Mouse (Mus musculus): ENCODE results near the gene Cdc42bpg. TPM values are rescaled to one million over a fixed set of nuclear protein-coding genes. Genes with fewer than 3 reads are reported as not detected.

The Cdc42bpg gene
- 1 to 10 TPM; 3.3 to 3.4 TPM for total RNA-seq (2021)

DNA sequence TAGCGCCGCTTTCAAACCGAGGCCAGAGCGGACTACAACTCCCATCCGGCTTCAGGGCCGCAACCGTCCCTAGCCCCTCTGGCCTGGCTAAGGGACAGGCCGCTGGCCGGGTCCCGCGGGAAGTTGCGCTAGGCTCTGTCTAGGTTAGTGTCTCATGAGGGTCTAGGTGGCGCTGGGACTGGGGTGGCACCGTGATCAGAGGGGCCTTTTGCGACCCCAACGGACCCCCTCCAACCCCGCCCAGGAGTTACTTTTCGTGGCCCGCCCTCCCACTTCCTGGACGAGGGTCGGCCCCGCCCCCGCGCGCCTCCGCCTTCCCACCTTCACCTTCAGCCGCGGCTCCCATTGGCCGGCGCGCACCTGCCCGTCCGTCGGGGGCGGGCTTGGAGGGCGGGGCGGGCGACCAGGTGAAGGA is at the start of gene Cdc42bpg:
TSS of gene Cdc42bpg (plus strand) at position 320 of the 415 bp plus-strand sequence.
- intact Hi-C loops (cut with DNase I), result no loop called here
- peak; percentile 35 to 42 for DNase-seq (ENCODE audit: low spot score in 2 of 2)

- DNase-seq (ENCODE audit: low spot score in 2 of 2), result no peak
- intact Hi-C loops (cut with DNase I), result no loop called here
Observed at GRCm38 (mm10) chr19:6260428-6260827, 45.8 kb upstream of the Cdc42bpg start.

GRCm38 (mm10) chr19:6260946-6261345 is 45.3 kb upstream of the Cdc42bpg start:
- DNase-seq (ENCODE audit: low spot score in 2 of 2), result no peak
- intact Hi-C loops (cut with DNase I), result no loop called here

- DNase-seq (ENCODE audit: low spot score in 2 of 2), result no peak
- intact Hi-C loops (cut with DNase I), result no loop called here
Observed at GRCm38 (mm10) chr19:6261379-6261778, 44.9 kb upstream of the Cdc42bpg start.

- peak in 1 of 2 experiments; percentile 45 for DNase-seq (ENCODE audit: low spot score in 2 of 2)
- intact Hi-C loops (cut with DNase I), result no loop called here
Observed at GRCm38 (mm10) chr19:6262222-6262621, 44.0 kb upstream of the Cdc42bpg start.

DNA sequence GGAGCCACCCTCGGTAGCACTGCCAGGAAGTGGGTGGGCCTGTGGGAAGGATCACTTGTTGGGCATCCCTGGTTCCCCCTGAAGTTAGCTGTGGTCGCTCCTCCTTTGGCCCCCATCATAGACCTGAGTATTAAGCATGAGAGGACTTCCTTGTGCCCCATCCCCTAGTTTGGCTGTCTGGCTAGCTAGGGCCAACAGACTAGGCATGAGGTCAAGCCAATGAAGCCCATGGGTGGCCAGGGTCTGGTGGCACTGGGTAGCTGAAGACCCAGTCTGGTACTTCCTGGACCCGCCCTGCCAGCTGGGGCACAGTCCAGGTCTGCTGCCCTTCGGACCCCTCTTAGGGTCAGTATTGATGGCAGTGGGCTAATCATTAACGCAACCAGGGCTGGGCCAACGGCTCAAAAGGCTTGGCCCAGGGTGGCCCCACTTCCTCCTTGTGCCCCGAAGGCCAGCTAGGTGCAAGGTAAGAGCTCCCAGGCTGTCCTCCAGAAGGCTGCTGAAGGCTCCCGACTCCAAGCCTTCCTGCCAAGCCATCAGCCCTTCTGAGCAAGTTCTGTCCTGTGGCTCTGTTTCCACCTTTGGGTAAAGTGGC is 43.3 kb upstream of the Cdc42bpg start:
- intact Hi-C loops (cut with DNase I), result no loop called here
- DNase-seq (ENCODE audit: low spot score in 2 of 2), result no peak

GRCm38 (mm10) chr19:6264200-6264599 is 42.1 kb upstream of the Cdc42bpg start:
- DNase-seq (ENCODE audit: low spot score in 2 of 2), result peak; percentile 36 to 52
- intact Hi-C loops (cut with DNase I), result loop anchor here (2.0 kb wide), 1 partner anchor 67 kb away; no protein-coding TSS in a partner anchor

DNA sequence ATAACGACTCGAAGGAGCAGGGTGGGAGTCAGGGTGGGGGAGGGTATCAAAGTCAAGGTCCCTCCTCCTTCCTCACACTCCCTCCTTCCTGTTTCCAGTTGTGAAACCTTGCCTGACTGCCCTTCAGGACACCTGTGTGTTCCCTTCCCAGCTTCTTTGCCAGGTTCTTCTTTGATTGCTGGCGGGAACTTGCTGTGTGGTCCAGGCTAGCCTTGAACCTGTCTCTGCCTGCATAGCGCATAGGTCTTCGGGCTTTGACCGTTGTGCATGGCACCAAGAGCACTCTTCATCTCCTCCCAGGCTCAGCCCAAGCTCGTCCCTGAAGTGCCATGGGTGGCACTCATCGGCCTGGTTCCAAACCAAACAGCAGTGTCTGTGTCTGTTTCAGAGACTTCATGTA is 41.3 kb upstream of the Cdc42bpg start:
- DNase-seq (ENCODE audit: low spot score in 2 of 2), result no peak
- intact Hi-C loops (cut with DNase I), result loop anchor here (2.0 kb wide), 1 partner anchor 66 kb away; no protein-coding TSS in a partner anchor

DNA sequence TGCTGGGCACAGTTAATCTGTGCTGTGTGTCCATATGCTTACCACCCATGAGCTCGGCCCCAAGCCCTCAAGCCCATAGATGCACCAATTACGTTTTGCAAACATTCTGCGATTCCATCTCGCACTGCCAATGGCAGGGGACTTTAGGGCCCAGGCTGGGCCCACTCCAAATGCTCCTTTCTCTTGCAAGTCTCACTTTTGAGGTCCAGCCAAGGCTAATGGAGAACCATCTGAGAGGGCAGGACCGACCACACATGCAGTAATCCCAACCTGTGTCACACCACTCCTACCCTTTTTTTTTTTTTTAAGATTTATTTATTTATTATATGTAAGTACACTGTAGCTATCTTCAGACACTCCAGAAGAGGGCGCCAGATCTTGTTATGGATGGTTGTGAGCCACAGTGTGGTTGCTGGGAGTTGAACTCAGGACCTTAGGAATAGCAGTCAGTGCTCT is 40.5 kb upstream of the Cdc42bpg start:
- DNase-seq (ENCODE audit: low spot score in 2 of 2), result no peak
- intact Hi-C loops (cut with DNase I), result loop anchor here (2.0 kb wide), 1 partner anchor 65 kb away; no protein-coding TSS in a partner anchor

DNA sequence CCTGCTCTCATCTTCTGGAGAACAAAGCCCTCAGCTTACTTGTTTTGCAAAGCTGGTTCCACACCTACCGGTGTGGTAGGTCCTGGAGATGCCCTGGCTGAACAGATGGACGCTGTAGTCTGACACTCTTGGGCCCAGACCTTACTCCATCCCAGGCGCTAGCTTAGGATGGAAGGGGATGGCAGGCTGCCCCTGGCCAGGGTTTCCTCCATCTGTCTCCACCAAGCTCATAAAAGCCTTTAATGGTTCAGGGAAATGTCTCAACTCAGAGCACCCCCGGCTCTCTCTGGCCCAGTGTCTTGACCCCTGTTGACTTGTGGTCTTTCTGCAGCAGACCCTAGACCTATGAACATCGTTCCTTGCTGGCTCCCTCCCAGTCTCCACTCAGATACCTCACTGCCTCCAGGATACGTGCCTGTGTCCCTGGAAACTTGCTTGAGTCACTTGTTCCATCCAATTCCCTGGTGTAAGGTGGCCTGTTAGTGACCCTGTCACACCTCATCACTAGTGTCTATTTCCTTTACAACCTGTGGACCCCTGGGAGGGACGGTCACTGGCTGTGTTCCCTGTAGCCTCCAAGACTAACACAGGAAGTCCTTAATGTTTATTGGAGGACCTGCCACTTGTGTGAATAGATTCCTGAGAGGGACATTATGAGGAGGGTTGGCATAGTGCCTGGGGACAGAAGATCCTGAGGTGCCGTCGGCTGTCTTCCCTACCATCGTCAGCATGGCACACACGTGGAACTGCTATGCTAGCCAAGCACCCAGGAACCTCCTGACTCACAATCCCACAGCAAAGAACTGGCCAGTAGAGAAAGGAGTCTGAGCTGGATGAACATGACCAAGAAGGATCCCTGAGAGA is 38.7 kb upstream of the Cdc42bpg start:
- no peak for DNase-seq (ENCODE audit: low spot score in 2 of 2)
- intact Hi-C loops (cut with DNase I), result loop anchor here (1.0 kb wide), 1 partner anchor 38 kb away; no protein-coding TSS in a partner anchor

DNA sequence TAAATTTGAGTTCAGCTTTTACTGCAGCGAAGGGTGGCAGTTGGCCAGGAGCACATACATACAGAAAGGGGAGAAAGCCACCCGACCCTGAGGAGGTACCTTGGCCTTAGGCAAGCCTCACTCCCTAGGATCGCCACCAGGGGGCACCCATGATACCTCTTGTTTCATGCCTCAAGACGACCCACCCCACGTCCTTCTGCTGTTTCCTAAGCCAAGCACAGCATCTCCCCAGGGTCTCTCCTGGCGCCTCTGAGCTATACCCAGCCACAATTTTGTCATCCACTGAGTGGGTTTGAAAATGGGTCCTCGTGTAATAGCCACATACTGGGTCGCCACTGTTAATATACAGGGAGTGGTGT is 38.1 kb upstream of the Cdc42bpg start:
- intact Hi-C loops (cut with DNase I), result loop anchor here (1.0 kb wide), 1 partner anchor 37 kb away; no protein-coding TSS in a partner anchor
- DNase-seq (ENCODE audit: low spot score in 2 of 2), result peak; percentile 74 to 77

GRCm38 (mm10) chr19:6268670-6269132 is 37.6 kb upstream of the Cdc42bpg start:
- intact Hi-C loops (cut with DNase I), result loop anchor here (1.0 kb wide), 1 partner anchor 37 kb away; no protein-coding TSS in a partner anchor
- DNase-seq (ENCODE audit: low spot score in 2 of 2), result no peak

DNA sequence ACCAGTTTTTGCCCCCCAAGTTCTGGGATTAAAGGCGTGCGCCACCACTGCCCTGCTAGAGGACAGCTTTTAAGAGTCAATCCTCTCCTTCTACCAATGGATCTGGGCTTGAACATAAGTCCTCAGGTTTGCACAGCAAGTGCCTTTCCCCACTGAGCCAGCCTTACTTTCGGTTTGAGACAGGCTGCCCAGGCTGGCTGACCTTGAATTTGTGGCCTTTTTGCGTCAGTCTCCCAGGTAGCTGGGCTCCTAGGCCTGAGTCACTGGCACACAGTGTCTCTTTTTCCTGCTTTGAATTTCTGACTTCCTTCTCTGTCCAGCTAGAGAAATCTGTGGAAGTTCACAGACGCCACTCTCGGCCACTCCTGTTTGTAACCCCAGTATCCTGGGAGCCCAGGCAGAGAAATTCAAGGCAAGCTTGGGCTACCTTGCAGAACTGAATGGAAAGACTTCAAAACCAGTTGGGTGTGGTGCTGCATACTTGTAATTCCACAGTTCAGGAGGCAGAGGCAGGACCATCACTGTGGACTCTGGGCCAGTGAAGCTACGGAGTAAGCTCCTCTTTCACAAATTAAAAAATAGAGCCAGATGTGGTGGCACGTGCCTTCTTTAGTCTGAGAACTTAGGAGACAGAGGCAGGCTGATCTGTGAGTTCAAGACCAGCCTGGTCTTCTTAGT is 36.3 kb upstream of the Cdc42bpg start:
- intact Hi-C loops (cut with DNase I), result no loop called here
- DNase-seq (ENCODE audit: low spot score in 2 of 2), result no peak

DNA sequence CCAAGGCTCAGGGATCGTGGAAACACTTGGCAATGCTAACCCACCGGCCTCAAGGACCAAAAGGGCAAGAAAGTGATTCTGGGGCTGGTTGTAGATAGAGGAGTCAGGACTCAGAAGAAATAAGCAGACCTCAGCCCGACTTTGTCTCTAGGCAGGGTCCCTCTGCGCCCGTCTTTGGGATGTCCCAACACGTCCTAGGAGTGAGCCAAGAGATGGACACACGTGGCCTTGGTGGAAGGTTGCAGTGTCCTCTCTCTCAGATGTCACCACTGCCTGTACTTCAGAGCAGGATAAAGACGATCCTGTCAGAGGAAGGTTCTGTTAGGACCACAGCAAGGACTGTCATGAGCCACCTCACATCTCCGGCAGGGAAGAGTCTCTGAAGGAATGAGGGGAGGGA is 35.6 kb upstream of the Cdc42bpg start:
- no peak for DNase-seq (ENCODE audit: low spot score in 2 of 2)
- intact Hi-C loops (cut with DNase I), result no loop called here

GRCm38 (mm10) chr19:6271206-6271605 is 35.0 kb upstream of the Cdc42bpg start:
- intact Hi-C loops (cut with DNase I), result no loop called here
- no peak for DNase-seq (ENCODE audit: low spot score in 2 of 2)

- intact Hi-C loops (cut with DNase I), result no loop called here
- no peak for DNase-seq (ENCODE audit: low spot score in 2 of 2)
Observed at GRCm38 (mm10) chr19:6272053-6272452, 34.2 kb upstream of the Cdc42bpg start.

DNA sequence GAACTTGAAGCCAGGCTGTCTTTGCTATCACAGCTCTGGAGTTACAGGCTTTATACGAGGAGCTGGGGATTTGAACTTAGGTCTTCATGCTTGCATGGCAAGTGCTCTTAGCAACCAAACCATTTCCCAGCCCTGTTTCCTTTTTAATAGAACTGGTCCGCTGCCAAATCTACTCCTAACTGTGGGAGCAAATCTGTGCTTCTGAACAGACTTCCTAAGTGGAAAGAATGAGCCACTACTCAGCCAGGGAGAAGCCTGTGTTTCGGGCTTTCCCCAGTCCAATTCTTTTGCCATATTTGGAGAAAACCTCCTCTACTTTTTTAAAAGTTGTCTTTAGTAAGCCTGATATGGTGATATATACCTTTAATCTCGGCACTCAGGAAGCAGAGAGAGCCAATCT is 33.5 kb upstream of the Cdc42bpg start:
- intact Hi-C loops (cut with DNase I), result no loop called here
- no peak for DNase-seq (ENCODE audit: low spot score in 2 of 2)

- intact Hi-C loops (cut with DNase I), result no loop called here
- DNase-seq (ENCODE audit: low spot score in 2 of 2), result no peak
Observed at GRCm38 (mm10) chr19:6273592-6273991, 32.7 kb upstream of the Cdc42bpg start.

DNA sequence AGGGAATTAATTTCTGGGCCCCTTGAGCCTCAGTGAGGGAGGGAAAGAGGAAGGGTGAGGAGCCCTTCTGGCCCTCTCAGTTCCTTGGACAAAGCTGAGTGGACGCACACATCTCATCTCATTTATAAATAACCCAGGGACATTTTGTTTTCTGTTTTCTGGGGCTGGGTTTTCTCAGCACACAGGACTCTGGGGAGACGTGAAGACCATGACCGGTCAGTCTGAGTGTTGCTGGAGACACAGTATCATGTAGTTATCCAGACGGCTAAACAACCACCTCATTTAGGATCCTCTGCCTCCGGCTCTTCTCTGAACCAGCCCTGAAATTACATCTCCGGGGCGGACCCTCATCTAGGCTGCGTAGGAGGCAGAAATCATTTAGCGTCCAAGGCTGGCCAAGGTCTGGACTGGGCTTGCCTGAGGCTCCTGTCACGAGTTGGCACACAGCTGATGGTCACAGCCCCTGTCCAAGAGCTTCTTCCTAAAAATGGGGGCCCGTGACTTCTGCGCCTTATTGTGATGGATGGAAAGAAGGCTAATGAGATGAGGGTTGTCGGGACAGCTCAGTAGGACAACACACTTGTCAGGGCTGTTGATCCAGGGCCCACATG is 32.2 kb upstream of the Cdc42bpg start:
- intact Hi-C loops (cut with DNase I), result no loop called here
- DNase-seq (ENCODE audit: low spot score in 2 of 2), result no peak

All from left cerebral cortex, postnatal 36 days (tissue).